Mouse (Mus musculus) CH12.LX (cell line): ENCODE data around the gene Adamts3. TPM values are rescaled to one million over a fixed set of nuclear protein-coding genes. Genes with fewer than 3 reads are reported as not detected.

Experiments used
- DNase-seq: peaks from one replicate; pipeline ENCODE4 v3.0.0-alpha.2; 2013; ENCODE audit errors: extremely low read depth
- H3K27ac ChIP-seq: 2 replicates; pipeline ENCODE4 v1.5.1; 2012; ENCODE audit warnings: low read depth, mild to moderate bottlenecking, control low read depth, moderate library complexity; ENCODE audit not compliant: insufficient read depth
- H3K27me3 ChIP-seq: replicated peaks from 2 replicates; pipeline ENCODE3; 2012; ENCODE audit warnings: inconsistent platforms
- H3K36me3 ChIP-seq, 2 experiments: replicated peaks in 1 of 2; 2 replicates each; pipeline versions ENCODE3 to v1.6.1; 2012; ENCODE audit warnings: inconsistent platforms in 1 of 2, low read length in 1 of 2, mild to moderate bottlenecking in 1 of 2, mixed read lengths in 1 of 2, moderate library complexity in 1 of 2; ENCODE audit not compliant: control insufficient read depth in 1 of 2, insufficient read depth in 1 of 2
- H3K4me1 ChIP-seq, 2 experiments: 2 replicates each; pipeline ENCODE4 v1.6.1; 2012; ENCODE audit warnings: inconsistent platforms in 1 of 2, moderate library complexity in 1 of 2; ENCODE audit not compliant: insufficient read depth in 2 of 2, control insufficient read depth in 1 of 2
- H3K4me2 ChIP-seq: 2 replicates; pipeline ENCODE4 v1.6.1; 2012; ENCODE audit warnings: low read depth, mild to moderate bottlenecking, control low read depth; ENCODE audit not compliant: poor library complexity, insufficient read depth, severe bottlenecking
- H3K4me3 ChIP-seq, 3 experiments: fragments of 150-350 bp in 1 of 3; sonication (generic) in 1 of 3; replicated peaks in 1 of 3; 2 replicates each; pipeline versions ENCODE3 to v1.5.1; 2011 to 2012; ENCODE audit warnings: low read depth in 2 of 3, low read length in 2 of 3, mild to moderate bottlenecking in 2 of 3, moderate library complexity in 2 of 3, control low read depth in 1 of 3, improper control_type of control experiment in 1 of 3, inconsistent platforms in 1 of 3, mixed read lengths in 1 of 3; ENCODE audit not compliant: poor library complexity in 1 of 3
- H3K79me2 ChIP-seq: replicated peaks from 2 replicates; pipeline ENCODE4 v1.6.1; 2012; ENCODE audit warnings: mild to moderate bottlenecking, moderate library complexity; ENCODE audit not compliant: control insufficient read depth, poor library complexity, insufficient read depth, severe bottlenecking; ENCODE audit errors: extremely low read depth
- H3K9ac ChIP-seq: 2 replicates; pipeline ENCODE4 v1.6.1; 2012; ENCODE audit warnings: low read depth, mild to moderate bottlenecking, control low read depth, moderate library complexity; ENCODE audit not compliant: insufficient read depth
- H3K9me3 ChIP-seq: replicated peaks from 2 replicates; pipeline ENCODE3; 2012; ENCODE audit warnings: low read length, inconsistent platforms, mixed read lengths
- BHLHE40 ChIP-seq: IDR thresholded peaks from 2 replicates; pipeline ENCODE4 v1.6.1; 2011; ENCODE audit warnings: mild to moderate bottlenecking, low read depth, low read length, improper control_type of control experiment
- CHD2 ChIP-seq: IDR thresholded peaks from 2 replicates; pipeline ENCODE4 v1.6.1; 2011; ENCODE audit warnings: low read length, improper control_type of control experiment
- ELF1 ChIP-seq: IDR thresholded peaks from 2 replicates; pipeline ENCODE4 v1.6.1; 2014; ENCODE audit warnings: low read depth, mild to moderate bottlenecking, inconsistent platforms, low read length, improper control_type of control experiment
- GABPA ChIP-seq: IDR thresholded peaks from 2 replicates; pipeline ENCODE4 v1.6.1; 2012; ENCODE audit warnings: low read depth, low read length, improper control_type of control experiment, inconsistent platforms; ENCODE audit not compliant: insufficient replicate concordance
- JUN ChIP-seq: IDR thresholded peaks from 2 replicates; pipeline ENCODE4 v1.6.1; 2011; ENCODE audit warnings: low read depth, mild to moderate bottlenecking, low read length, improper control_type of control experiment, moderate library complexity; ENCODE audit not compliant: insufficient read depth
- KAT2A ChIP-seq: IDR thresholded peaks from 2 replicates; pipeline ENCODE4 v1.6.1; 2012; ENCODE audit warnings: low read length, improper control_type of control experiment, inconsistent platforms; ENCODE audit not compliant: insufficient replicate concordance
- MAFK ChIP-seq: IDR thresholded peaks from 2 replicates; pipeline ENCODE4 v1.6.1; 2011; ENCODE audit warnings: low read length, improper control_type of control experiment; ENCODE audit not compliant: insufficient replicate concordance
- MAZ ChIP-seq: IDR thresholded peaks from 2 replicates; pipeline ENCODE4 v1.6.1; 2012; ENCODE audit warnings: low read depth, mild to moderate bottlenecking, inconsistent platforms, low read length, improper control_type of control experiment, moderate library complexity
- MEF2A ChIP-seq: IDR thresholded peaks from 2 replicates; pipeline ENCODE4 v1.6.1; 2014; ENCODE audit warnings: low read depth, mild to moderate bottlenecking, inconsistent platforms, low read length, improper control_type of control experiment, borderline replicate concordance
- MXI1 ChIP-seq: IDR thresholded peaks from 2 replicates; pipeline ENCODE4 v1.6.1; 2011; ENCODE audit warnings: mild to moderate bottlenecking, low read depth, low read length, improper control_type of control experiment
- MYC ChIP-seq: IDR thresholded peaks from 2 replicates; pipeline ENCODE4 v1.6.1; 2011; ENCODE audit warnings: low read depth, mild to moderate bottlenecking, improper control_type of control experiment, low read length
- NRF1 ChIP-seq: IDR thresholded peaks from 2 replicates; pipeline ENCODE4 v1.6.1; 2014; ENCODE audit warnings: low read depth, mild to moderate bottlenecking, inconsistent platforms, low read length, improper control_type of control experiment, moderate library complexity
- POLR2A ChIP-seq: IDR thresholded peaks from 2 replicates; pipeline ENCODE4 v1.6.1; 2011; ENCODE audit warnings: low read depth, mild to moderate bottlenecking, improper control_type of control experiment, low read length
- RCOR1 ChIP-seq: conservative IDR thresholded peaks from 2 replicates; pipeline ENCODE4 v1.6.1; 2012; ENCODE audit warnings: low read depth, mild to moderate bottlenecking, inconsistent platforms, low read length, improper control_type of control experiment
- SIN3A ChIP-seq: IDR thresholded peaks from 2 replicates; pipeline ENCODE4 v1.6.1; 2012; ENCODE audit warnings: low read length, improper control_type of control experiment, inconsistent platforms
- TBP ChIP-seq: conservative IDR thresholded peaks from 2 replicates; pipeline ENCODE4 v1.6.1; 2011; ENCODE audit warnings: low read depth, low read length, improper control_type of control experiment
- TCF12 ChIP-seq: IDR thresholded peaks from 2 replicates; pipeline ENCODE4 v1.6.1; 2014; ENCODE audit warnings: low read depth, mild to moderate bottlenecking, inconsistent platforms, low read length, improper control_type of control experiment
- UBTF ChIP-seq: IDR thresholded peaks from 2 replicates; pipeline ENCODE4 v1.6.1; 2012; ENCODE audit warnings: low read depth, mild to moderate bottlenecking, inconsistent platforms, low read length, improper control_type of control experiment, moderate library complexity
- USF1 ChIP-seq: IDR thresholded peaks from 2 replicates; pipeline ENCODE4 v1.6.1; 2014; ENCODE audit warnings: low read depth, mild to moderate bottlenecking, inconsistent platforms, low read length, improper control_type of control experiment
- ZC3H11A ChIP-seq: IDR thresholded peaks from 2 replicates; pipeline ENCODE4 v1.6.1; 2012; ENCODE audit warnings: low read depth, mild to moderate bottlenecking, inconsistent platforms, low read length, improper control_type of control experiment
- ZKSCAN1 ChIP-seq: IDR thresholded peaks from 2 replicates; pipeline ENCODE4 v1.6.1; 2012; ENCODE audit warnings: low read depth, inconsistent platforms, low read length, improper control_type of control experiment, borderline replicate concordance
- ZMIZ1 ChIP-seq: IDR thresholded peaks from 2 replicates; pipeline ENCODE4 v1.6.1; 2012; ENCODE audit warnings: low read depth, mild to moderate bottlenecking, inconsistent platforms, low read length, improper control_type of control experiment
- ZNF384 ChIP-seq: IDR thresholded peaks from 2 replicates; pipeline ENCODE4 v1.6.1; 2012; ENCODE audit warnings: low read depth, low read length, improper control_type of control experiment, inconsistent platforms
- dilution Hi-C: fragments of 300-500 bp; cut with MboI; formaldehyde crosslinking; loops from 2 replicates; pipeline ENCODE4 v1.14.3; 2020; ENCODE audit warnings: low sequenced_read_pairs; ENCODE audit not compliant: extremely low pct_unique_long_range_greater_than_20kb, extremely low pct_ligation_motif_present
- in situ Hi-C: fragments of 300-500 bp; cut with MboI; formaldehyde crosslinking; loops from 3 replicates; pipeline ENCODE4 v1.14.3; 2019; ENCODE audit warnings: low sequenced_read_pairs, low pct_ligation_motif_present, low pct_unique_long_range_greater_than_20kb, mixed read lengths
- polyA plus RNA-seq: library from polyadenylated mRNA; unstranded; fragments of >175 nt; gene quantifications from 2 replicates; pipeline ENCODE4 v1.2.1, GENCODE M21; 2012; ENCODE audit warnings: low read depth; ENCODE audit not compliant: insufficient read length
- total RNA-seq, 2 experiments: library from RNA; depleted of rRNA; stranded (reverse); fragments of 300-350 nt in 1 of 2; fragments of >200 nt in 1 of 2; gene quantifications; 2 replicates each; pipeline ENCODE4 v1.2.3; 2012 to 2014

The Adamts3 gene
- total and polyA plus RNA-seq, 3 experiments: not detected

- Histone ChIP-seq H3K4me2 (no peak overlapping the region), H3K27ac (no peak overlapping the region), H3K36me3 (no peaks in the 10 kb centered on the region), H3K4me1 (no peaks in the 10 kb centered on the region), H3K4me3 (no peak overlapping the region), H3K9ac (no peak overlapping the region)
- in situ Hi-C loops: no loop called here
- TF ChIP-seq ZKSCAN1: no peak
- no peak for TF ChIP-seq ZC3H11A
- TF ChIP-seq NRF1: no peak
- TF ChIP-seq UBTF: no peak
- TF ChIP-seq JUN: no peak
- no peak for TF ChIP-seq RCOR1
- TF ChIP-seq POLR2A: no peak
- TF ChIP-seq ZMIZ1: no peak
- no peak for TF ChIP-seq MEF2A
- TF ChIP-seq GABPA: no peak
- TF ChIP-seq USF1: no peak
- no peak for TF ChIP-seq MAFK
- no peak for TF ChIP-seq TBP
- TF ChIP-seq SIN3A: no peak
- TF ChIP-seq MYC: no peak
- TF ChIP-seq ZNF384: no peak
- TF ChIP-seq TCF12: no peak
- no peak for TF ChIP-seq MAZ
- TF ChIP-seq, all 38 proteins: peak for 0
- DNase-seq: no peak
- H3K27me3 ChIP-seq: no peaks in the 10 kb centered on the region
- H3K79me2 ChIP-seq: no peaks in the 10 kb centered on the region
- H3K9me3 ChIP-seq: no peaks in the 10 kb centered on the region
- dilution Hi-C loops: no loop called here
Observed at GRCm38 (mm10) chr5:89912359-89912758, 29.2 kb upstream of the Adamts3 start.

- no peak for TF ChIP-seq CHD2
- no peak for TF ChIP-seq RCOR1
- no peak for TF ChIP-seq UBTF
- no peak for TF ChIP-seq TBP
- TF ChIP-seq MXI1: no peak
- TF ChIP-seq NRF1: no peak
- TF ChIP-seq ELF1: no peak
- TF ChIP-seq BHLHE40: no peak
- TF ChIP-seq KAT2A: no peak
- no peaks in the 10 kb centered on the region for H3K9me3 ChIP-seq
- H3K4me1 ChIP-seq: no peaks in the 10 kb centered on the region
- DNase-seq: no peak
- no peak overlapping the region for H3K9ac ChIP-seq
- no peak overlapping the region for H3K4me2 ChIP-seq
- no peak overlapping the region for H3K4me3 ChIP-seq
- H3K36me3 ChIP-seq: no peaks in the 10 kb centered on the region
- dilution Hi-C loops: no loop called here
- in situ Hi-C loops: no loop called here
- H3K79me2 ChIP-seq: no peaks in the 10 kb centered on the region
- H3K27ac ChIP-seq: no peak overlapping the region
- H3K27me3 ChIP-seq: no peaks in the 10 kb centered on the region
Observed at GRCm38 (mm10) chr5:89911950-89912349, 28.8 kb upstream of the Adamts3 start.
